Mouse (Mus musculus) forebrain, postnatal 0 days (tissue): ENCODE measurements around the gene Spns1. TPM values are rescaled to one million over a fixed set of nuclear protein-coding genes. Genes with fewer than 3 reads are reported as not detected.

Experiments used
- ATAC-seq: fragments of 200-750 bp; cut with Nextera tagmentation; 2 replicates; pipeline ENCODE4 v1.8.0; 2017; ENCODE audit warnings: mild to moderate bottlenecking, moderate library complexity
- DNase-seq: peaks from one replicate; pipeline ENCODE4 v3.0.0-alpha.2; 2015
- H3K27ac ChIP-seq: fragments of 300-500 bp; sonication (generic); 2 replicates; pipeline ENCODE4 v1.5.1; 2014; ENCODE audit warnings: low read depth, mild to moderate bottlenecking, antibody characterized with exemption, low read length, moderate library complexity, mixed read lengths
- H3K27me3 ChIP-seq: fragments of 300-500 bp; sonication (generic); 2 replicates; pipeline ENCODE4 v1.6.1; 2014; ENCODE audit warnings: mild to moderate bottlenecking, low read length, mixed read lengths; ENCODE audit not compliant: insufficient read depth
- H3K36me3 ChIP-seq: fragments of 300-500 bp; sonication (generic); 2 replicates; pipeline ENCODE4 v1.6.1; 2014; ENCODE audit warnings: mild to moderate bottlenecking, moderate library complexity; ENCODE audit not compliant: insufficient read depth
- H3K4me1 ChIP-seq: fragments of 300-500 bp; sonication (generic); 2 replicates; pipeline ENCODE4 v1.6.1; 2014; ENCODE audit warnings: antibody characterized with exemption; ENCODE audit not compliant: insufficient read depth
- H3K4me2 ChIP-seq: fragments of 300-500 bp; sonication (generic); 2 replicates; pipeline ENCODE4 v1.6.1; 2014; ENCODE audit warnings: low read depth, mild to moderate bottlenecking, moderate library complexity
- H3K4me3 ChIP-seq: fragments of 300-500 bp; sonication (generic); 2 replicates; pipeline ENCODE4 v1.5.1; 2014; ENCODE audit warnings: low read depth, low read length, mixed read lengths
- H3K9ac ChIP-seq: fragments of 300-500 bp; sonication (generic); 2 replicates; pipeline ENCODE4 v1.6.1; 2014; ENCODE audit warnings: mild to moderate bottlenecking
- H3K9me3 ChIP-seq: fragments of 300-500 bp; sonication (generic); 2 replicates; pipeline ENCODE4 v1.6.1; 2016; ENCODE audit warnings: low read length
- CTCF ChIP-seq: sonication (generic); IDR thresholded peaks from 2 replicates; pipeline ENCODE4 v1.5.1; 2016; ENCODE audit warnings: antibody characterized with exemption, control low read depth, low read depth
- WGBS: fragments of 180-500 bp; shearing (Covaris S2); extraction: QIAGEN DNeasy Blood & Tissue Kit; methylation state at CpG from one replicate; pipeline ENCODE4 v1.1.7; 2014; 5-methylcytosine and 5-hydroxymethylcytosine counted together
- polyA plus RNA-seq: library from polyadenylated mRNA; unstranded; fragments of >200 nt; fragmentation: Nextera tagmentation; extraction: Ambion mirVana; gene quantifications from 2 replicates; pipeline ENCODE4 v1.2.1, GENCODE M21; 2015
- total RNA-seq: library from RNA; depleted of rRNA; stranded (reverse); fragments of >200 nt; gene quantifications from 2 replicates; pipeline ENCODE4 v1.2.3, GENCODE M21; 2014

Spns1 gene
- total and polyA plus RNA-seq, 2 experiments from 2014 or later: 78.4 to 102 TPM

GRCm38 (mm10) chr7:126358413-126358812, 18.8 kb downstream of the Spns1 start:
- ATAC-seq (no peak), DNase-seq (no peak)
- no peak overlapping the region for H3K9ac ChIP-seq
- no peak overlapping the region for H3K4me3 ChIP-seq
- no peak overlapping the region for H3K4me2 ChIP-seq
- H3K36me3 ChIP-seq: no peaks in the 10 kb centered on the region
- H3K27ac ChIP-seq: no peak overlapping the region
- no peaks in the 10 kb centered on the region for H3K9me3 ChIP-seq
- 94% methylated on average over 9 of the region's 9 CpGs for WGBS
- TF ChIP-seq CTCF: no peak
- no peaks in the 10 kb centered on the region for H3K27me3 ChIP-seq
- H3K4me1 ChIP-seq: no peaks in the 10 kb centered on the region

GRCm38 (mm10) chr7:126357838-126358237, 19.4 kb downstream of the Spns1 start:
- Histone ChIP-seq H3K27ac (no peak overlapping the region), H3K4me1 (no peaks in the 10 kb centered on the region), H3K36me3 (no peaks in the 10 kb centered on the region), H3K27me3 (no peaks in the 10 kb centered on the region), H3K4me2 (no peak overlapping the region), H3K4me3 (no peak overlapping the region), H3K9ac (no peak overlapping the region), H3K9me3 (no peaks in the 10 kb centered on the region)
- DNase-seq (no peak), ATAC-seq (no peak)
- 86% methylated on average over 6 of the region's 6 CpGs for WGBS
- TF ChIP-seq CTCF: no peak

DNA sequence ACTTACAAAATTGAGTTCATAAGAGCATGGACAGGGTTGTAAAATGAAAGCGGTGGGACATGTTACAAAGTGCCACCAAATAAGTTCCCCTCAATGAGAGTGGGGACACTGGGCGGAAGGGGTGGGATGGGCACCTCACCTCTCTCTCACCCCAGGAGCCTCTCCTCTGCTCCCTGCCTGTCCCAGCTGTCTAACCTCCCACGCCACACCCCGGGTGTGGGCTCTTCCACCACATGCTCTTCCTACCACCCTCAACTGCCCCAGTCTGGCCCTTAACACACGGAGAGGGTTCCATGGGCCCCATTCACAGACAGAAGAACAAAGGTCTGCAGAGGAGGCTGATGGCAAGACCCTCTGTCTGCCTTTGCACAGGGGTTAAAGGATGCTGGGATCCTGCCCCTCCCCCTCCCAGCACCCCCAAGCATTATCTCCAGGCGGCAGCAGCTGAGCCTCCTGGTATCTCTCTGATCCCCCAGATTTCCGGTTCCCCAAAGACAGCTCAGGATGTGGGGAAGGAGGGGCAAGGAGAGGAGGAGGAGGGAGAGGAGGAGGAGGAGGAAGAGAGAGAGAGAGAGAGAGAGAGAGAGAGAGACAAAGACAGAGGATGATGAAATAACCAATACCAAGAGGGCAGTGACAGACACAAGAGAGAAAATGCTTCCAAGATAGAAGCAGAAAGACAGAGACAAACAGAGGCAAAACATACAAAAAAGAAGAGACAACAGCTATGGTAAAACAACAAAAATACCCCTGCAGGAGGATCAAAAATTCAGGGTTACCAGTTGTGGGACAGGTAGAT, 20.3 kb downstream of the Spns1 start:
- Histone ChIP-seq H3K27ac (no peak overlapping the region), H3K9ac (no peak overlapping the region), H3K36me3 (no peaks in the 10 kb centered on the region), H3K4me2 (no peak overlapping the region), H3K4me1 (no peaks in the 10 kb centered on the region), H3K4me3 (no peak overlapping the region), H3K9me3 (no peaks in the 10 kb centered on the region), H3K27me3 (no peaks in the 10 kb centered on the region)
- no peak for TF ChIP-seq CTCF
- ATAC-seq: no peak
- no peak for DNase-seq
- 48% methylated on average over 7 of the region's 7 CpGs for WGBS

- Histone ChIP-seq H3K27me3 (no peaks in the 10 kb centered on the region), H3K36me3 (no peaks in the 10 kb centered on the region), H3K4me3 (no peak overlapping the region), H3K9ac (no peak overlapping the region), H3K9me3 (no peaks in the 10 kb centered on the region), H3K4me2 (no peak overlapping the region), H3K27ac (no peak overlapping the region), H3K4me1 (no peaks in the 10 kb centered on the region)
- DNase-seq (peak; percentile 24), ATAC-seq (no peak)
- WGBS: 48% methylated on average over 5 of the region's 5 CpGs
- TF ChIP-seq CTCF: no peak
Measured at GRCm38 (mm10) chr7:126355847-126356597, 21.2 kb downstream of the Spns1 start.

GRCm38 (mm10) chr7:126354738-126355614, 22.3 kb downstream of the Spns1 start:
- WGBS: 52% methylated on average over 14 of the region's 14 CpGs
- Histone ChIP-seq H3K9ac (no peak overlapping the region), H3K27ac (no peak overlapping the region), H3K4me3 (no peak overlapping the region), H3K4me1 (no peaks in the 10 kb centered on the region), H3K27me3 (no peaks in the 10 kb centered on the region), H3K36me3 (no peaks in the 10 kb centered on the region), H3K4me2 (no peak overlapping the region), H3K9me3 (no peaks in the 10 kb centered on the region)
- ATAC-seq: no peak
- TF ChIP-seq CTCF: no peak
- DNase-seq: no peak

DNA sequence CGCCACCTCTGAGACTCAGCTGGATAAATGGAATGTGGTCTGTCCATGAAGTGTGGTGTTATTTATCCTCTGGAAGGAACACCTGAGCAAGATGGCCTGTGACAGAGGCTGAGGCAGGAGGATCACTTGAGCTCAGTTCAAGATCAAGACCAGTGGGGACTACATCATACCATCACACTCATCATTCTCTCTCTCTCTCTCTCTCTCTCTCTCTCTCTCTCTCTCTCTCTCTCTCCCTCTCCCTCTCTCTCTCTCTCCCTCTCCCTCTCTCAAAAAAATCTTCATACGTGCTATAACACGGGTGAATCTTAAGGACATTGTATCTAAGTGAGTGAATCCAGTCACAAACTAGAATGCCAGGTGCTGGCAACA, 23.3 kb downstream of the Spns1 start:
- TF ChIP-seq CTCF: no peak
- H3K36me3 ChIP-seq: no peaks in the 10 kb centered on the region
- H3K27ac ChIP-seq: no peak overlapping the region
- H3K4me1 ChIP-seq: no peaks in the 10 kb centered on the region
- H3K27me3 ChIP-seq: no peaks in the 10 kb centered on the region
- ATAC-seq: no peak
- no peaks in the 10 kb centered on the region for H3K9me3 ChIP-seq
- no peak overlapping the region for H3K4me2 ChIP-seq
- 87% methylated on average over 3 of the region's 3 CpGs for WGBS
- H3K4me3 ChIP-seq: no peak overlapping the region
- no peak for DNase-seq
- no peak overlapping the region for H3K9ac ChIP-seq
